Mouse (Mus musculus): ENCODE results near the gene Ppp4r4.
A peak's percentile ranks its signal among the peaks of the same experiment; 100 is the strongest.
"Not testable (repeated sequence)": the region's sequence is repeated elsewhere in the genome, so short reads cannot be mapped to it uniquely, and the experiment has no call there.

The Ppp4r4 gene

DNA sequence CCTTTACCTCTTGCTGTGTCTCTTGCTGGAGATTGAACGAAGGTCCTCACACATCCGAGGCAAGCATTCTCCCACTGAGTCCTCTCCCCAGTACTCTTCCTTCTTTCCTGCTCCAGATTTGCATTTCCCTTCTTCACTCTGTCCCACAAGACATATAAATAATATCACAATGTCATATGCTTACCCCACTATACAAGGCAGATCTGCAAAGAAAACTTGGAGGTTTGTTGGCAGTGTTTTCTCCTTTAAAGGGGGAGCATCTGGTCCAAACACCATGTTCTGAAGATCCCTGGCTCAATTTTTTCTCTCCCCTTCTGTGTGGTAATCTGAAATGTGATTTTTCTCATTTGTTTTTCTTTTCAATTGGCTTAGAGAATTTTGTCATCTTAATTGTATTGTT, 102.3 kb downstream of the Ppp4r4 start:
- peak; percentile 24 for DNase-seq (ENCODE audit: low read depth, low spot score)

DNA sequence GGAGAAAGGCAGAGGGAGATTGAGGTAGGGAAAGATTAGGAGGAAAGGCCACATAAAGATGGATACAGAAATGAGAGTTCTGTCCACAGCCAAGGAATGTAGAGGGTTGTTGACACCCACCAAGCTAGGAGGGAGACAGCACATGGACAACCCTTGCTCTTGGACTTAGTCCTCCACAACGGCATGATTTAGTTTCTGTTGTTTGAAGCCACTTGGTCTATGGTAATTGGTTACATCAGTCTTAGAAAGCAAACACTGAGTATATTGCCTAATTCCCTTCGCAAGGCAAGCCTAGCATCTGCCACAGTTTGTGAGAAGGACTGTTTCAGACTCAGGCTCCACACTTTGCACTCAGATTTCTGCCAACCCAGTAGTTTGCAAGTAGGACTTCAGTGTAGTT, 103.8 kb downstream of the Ppp4r4 start:
- no peak for DNase-seq (ENCODE audit: low read depth, low spot score)

- DNase-seq (ENCODE audit: low read depth, low spot score): no peak
Measured at GRCm38 (mm10) chr12:103643336-103643735, 111.3 kb downstream of the Ppp4r4 start.

GRCm38 (mm10) chr12:103643818-103644217, 111.7 kb downstream of the Ppp4r4 start:
- DNase-seq (ENCODE audit: low read depth, low spot score): no peak

- no peak for DNase-seq (ENCODE audit: low read depth, low spot score)
Measured at GRCm38 (mm10) chr12:103644601-103645000, 112.5 kb downstream of the Ppp4r4 start.

DNA sequence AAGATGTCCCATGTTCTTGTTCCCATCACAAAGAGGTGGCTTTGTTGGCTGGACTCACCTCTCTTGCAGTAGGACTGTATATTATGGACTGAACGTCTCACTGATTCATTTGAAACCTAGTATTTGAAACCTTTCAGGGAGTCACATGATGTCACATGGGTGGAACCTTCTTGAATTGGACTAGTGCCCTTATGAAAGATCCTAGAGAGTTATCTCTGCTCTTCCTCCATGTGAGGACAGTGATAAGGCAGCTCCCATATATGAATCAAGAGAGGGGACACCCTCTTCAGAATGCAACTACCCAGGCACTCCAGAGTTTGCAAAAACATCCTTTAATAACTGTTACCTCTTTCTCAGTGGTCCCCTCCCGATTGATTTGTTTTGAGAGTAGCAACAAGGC, 114.2 kb downstream of the Ppp4r4 start:
- no peak for DNase-seq (ENCODE audit: low read depth, low spot score)

- no peak for DNase-seq (ENCODE audit: low read depth, low spot score)
Measured at GRCm38 (mm10) chr12:103653836-103654235, 121.8 kb downstream of the Ppp4r4 start.

GRCm38 (mm10) chr12:103655123-103656044, 123.3 kb downstream of the Ppp4r4 start:
- DNase-seq (ENCODE audit: low read depth, low spot score): no peak

GRCm38 (mm10) chr12:103656848-103657626, 125.0 kb downstream of the Ppp4r4 start, which contains the start of gene Serpina6:
TSS of gene Serpina6 (minus strand) at chr12:103657212.
- DNase-seq (ENCODE audit: low read depth, low spot score): no peak

DNA sequence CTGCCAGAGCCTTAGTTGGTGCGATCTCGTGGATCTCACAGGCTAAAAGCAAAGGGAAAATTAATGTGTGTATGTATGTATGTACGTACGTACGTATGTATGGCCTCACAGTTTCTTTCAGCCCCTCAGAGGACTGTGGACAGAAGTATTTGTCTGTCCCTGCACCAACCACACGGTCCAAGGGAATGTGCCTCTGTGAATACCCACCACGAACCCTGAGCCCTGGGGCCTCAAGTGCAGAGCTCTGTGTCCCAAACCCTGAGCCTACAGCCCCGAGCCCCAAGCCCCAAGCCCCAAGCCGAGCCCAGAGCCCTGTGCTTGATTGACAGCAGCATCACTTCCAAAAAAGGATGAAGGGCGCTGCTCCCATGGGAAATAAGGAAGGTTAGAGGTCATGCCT, 125.9 kb downstream of the Ppp4r4 start:
- DNase-seq (ENCODE audit: low read depth, low spot score): no peak

- no peak for DNase-seq (ENCODE audit: low read depth, low spot score)
Measured at GRCm38 (mm10) chr12:103659171-103659570, 127.1 kb downstream of the Ppp4r4 start.

GRCm38 (mm10) chr12:103660076-103660475, 128.0 kb downstream of the Ppp4r4 start:
- no peak for DNase-seq (ENCODE audit: low read depth, low spot score)

GRCm38 (mm10) chr12:103662053-103662452, 130.0 kb downstream of the Ppp4r4 start:
- DNase-seq (ENCODE audit: low read depth, low spot score): not testable (repeated sequence)

All from brain, embryonic 18.5 days (tissue).